Mouse (Mus musculus) liver, embryonic 12.5 days (tissue): Measurements from ENCODE around the gene Ccdc190. TPM values are rescaled to one million over a fixed set of nuclear protein-coding genes. Genes with fewer than 3 reads are reported as not detected.

Experiments used
- ATAC-seq: fragments of 200-750 bp; cut with Nextera tagmentation; 2 replicates; pipeline ENCODE4 v1.8.0; 2017; ENCODE audit warnings: moderate number of reproducible peaks, mild to moderate bottlenecking, moderate library complexity
- H3K27ac ChIP-seq: fragments of 300-500 bp; sonication (generic); 2 replicates; pipeline ENCODE4 v1.5.1; 2016; ENCODE audit warnings: mild to moderate bottlenecking
- H3K27me3 ChIP-seq: fragments of 300-500 bp; sonication (generic); replicated peaks from 2 replicates; pipeline ENCODE4 v1.6.1; 2016; ENCODE audit warnings: mild to moderate bottlenecking, moderate library complexity
- H3K36me3 ChIP-seq: fragments of 300-500 bp; sonication (generic); 2 replicates; pipeline ENCODE4 v1.6.1; 2016; ENCODE audit warnings: mild to moderate bottlenecking, moderate library complexity
- H3K4me1 ChIP-seq: fragments of 300-500 bp; sonication (generic); 2 replicates; pipeline ENCODE4 v1.6.1; 2016
- H3K4me2 ChIP-seq: fragments of 300-500 bp; sonication (generic); 2 replicates; pipeline ENCODE4 v1.6.1; 2016; ENCODE audit warnings: mild to moderate bottlenecking, moderate library complexity
- H3K4me3 ChIP-seq: fragments of 300-500 bp; sonication (generic); 2 replicates; pipeline ENCODE4 v1.5.1; 2016; ENCODE audit warnings: mild to moderate bottlenecking, moderate library complexity
- H3K9ac ChIP-seq: fragments of 300-500 bp; sonication (generic); 2 replicates; pipeline ENCODE4 v1.6.1; 2016; ENCODE audit warnings: mild to moderate bottlenecking, moderate library complexity
- H3K9me3 ChIP-seq: fragments of 300-500 bp; sonication (generic); replicated peaks from 2 replicates; pipeline ENCODE4 v1.6.1; 2016; ENCODE audit warnings: mild to moderate bottlenecking, moderate library complexity
- WGBS: fragments of 180-500 bp; shearing (Covaris S2); methylation state at CpG from one replicate; pipeline ENCODE4 v1.1.7; 2016; ENCODE audit not compliant: insufficient replicate concordance; 5-methylcytosine and 5-hydroxymethylcytosine counted together
- polyA plus RNA-seq: library from polyadenylated mRNA; unstranded; fragments of >200 nt; fragmentation: Nextera tagmentation; extraction: Ambion mirVana; gene quantifications from 2 replicates; pipeline ENCODE4 v1.2.1, GENCODE M21; 2016

Gene Ccdc190
- polyA plus RNA-seq, 1 experiment from 2014 or later = not detected

DNA sequence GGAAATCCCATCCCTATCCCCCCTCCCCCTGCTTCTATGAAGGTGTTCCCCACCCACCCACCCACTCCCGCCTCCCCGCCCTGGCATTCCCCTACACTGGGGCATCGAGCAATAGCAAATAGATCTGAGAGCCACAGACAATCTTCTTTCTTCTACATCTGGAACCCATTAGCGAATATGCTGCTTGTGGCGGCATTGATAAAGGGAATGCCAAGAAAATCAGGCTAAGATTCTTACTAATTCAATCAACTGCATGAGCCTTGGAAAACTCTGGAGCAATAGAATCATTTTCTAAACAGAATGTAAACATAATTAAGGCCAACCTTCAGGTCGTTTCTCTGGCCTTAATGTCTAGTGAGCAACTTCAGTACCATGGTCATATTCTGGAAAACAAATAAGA, 16.9 kb upstream of the Ccdc190 start:
- H3K4me3 ChIP-seq = no peak overlapping the region
- H3K27me3 ChIP-seq = no peaks in the 10 kb centered on the region
- WGBS = 66% methylated on average over 6 of the region's 6 CpGs
- H3K9ac ChIP-seq = no peak overlapping the region
- no peak overlapping the region for H3K27ac ChIP-seq
- no peaks in the 10 kb centered on the region for H3K9me3 ChIP-seq
- ATAC-seq = no peak
- no peaks in the 10 kb centered on the region for H3K36me3 ChIP-seq
- H3K4me1 ChIP-seq = no peaks in the 10 kb centered on the region
- no peak overlapping the region for H3K4me2 ChIP-seq

DNA sequence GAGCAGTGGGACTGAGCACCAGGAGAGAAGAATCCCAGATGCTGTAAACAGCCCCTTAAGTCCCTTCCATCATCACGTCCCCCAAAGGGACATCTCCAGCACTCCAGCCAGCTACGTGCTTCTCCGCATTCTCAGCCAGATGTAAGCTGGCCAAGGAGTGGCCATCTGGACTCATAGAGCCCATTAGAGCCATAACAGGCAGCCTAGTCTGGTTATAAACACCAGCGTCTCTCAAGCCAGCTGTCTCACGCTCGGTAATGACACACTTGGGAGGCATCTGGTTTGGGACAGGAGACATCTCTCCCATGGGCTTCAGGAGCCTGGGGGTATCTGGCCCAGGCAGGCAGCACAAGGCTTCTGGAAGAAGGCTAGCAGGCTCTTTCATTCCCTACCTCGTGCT, 11.8 kb upstream of the Ccdc190 start:
- 0 out of 2 replicates have a peak, but pooled peaks have one; percentile 16 for ATAC-seq
- Histone ChIP-seq H3K36me3 (no peaks in the 10 kb centered on the region), H3K9me3 (no peaks in the 10 kb centered on the region), H3K4me3 (no peak overlapping the region), H3K9ac (no peak overlapping the region), H3K27ac (no peak overlapping the region), H3K4me2 (no peak overlapping the region), H3K4me1 (no peaks in the 10 kb centered on the region), H3K27me3 (peaks cover 10% of the 10 kb centered on the region)
- WGBS = 57% methylated on average over 7 of the region's 7 CpGs

DNA sequence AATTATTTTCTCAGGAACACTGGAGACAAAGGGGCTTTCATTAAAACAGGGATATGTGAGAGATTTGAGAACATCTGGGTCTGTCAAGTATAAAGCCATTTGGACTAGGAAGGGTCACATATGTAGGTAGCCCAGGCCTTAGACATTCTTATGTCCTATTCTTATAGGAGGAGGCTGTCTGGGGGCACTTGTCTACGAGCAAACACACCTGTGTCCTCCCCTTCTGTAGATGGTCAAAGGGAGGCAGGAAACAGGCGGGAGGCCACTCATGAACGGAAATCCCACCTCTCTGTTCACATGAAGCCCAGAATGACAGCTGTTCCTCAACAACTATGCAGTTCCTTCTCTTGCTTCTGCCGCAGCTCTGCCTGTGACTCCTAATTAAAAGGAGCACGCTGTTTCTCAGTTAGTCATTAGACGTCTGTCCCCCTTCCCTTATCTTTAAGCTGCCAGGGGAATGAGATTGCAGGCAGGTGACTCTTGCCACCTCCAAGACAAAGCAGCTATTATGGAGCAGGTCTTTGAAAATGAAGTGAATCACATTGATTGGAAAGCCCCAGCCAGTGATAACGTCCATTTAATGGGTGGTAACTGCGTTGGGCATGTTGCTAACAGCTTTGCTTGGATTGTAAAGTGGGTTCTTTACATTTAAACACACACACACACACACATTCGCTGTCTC, 11.2 kb upstream of the Ccdc190 start:
- Histone ChIP-seq H3K4me3 (no peak overlapping the region), H3K36me3 (no peaks in the 10 kb centered on the region), H3K9me3 (no peaks in the 10 kb centered on the region), H3K4me2 (no peak overlapping the region), H3K9ac (no peak overlapping the region), H3K27me3 (peaks cover 10% of the 10 kb centered on the region), H3K27ac (no peak overlapping the region), H3K4me1 (no peaks in the 10 kb centered on the region)
- ATAC-seq = no peak
- 44% methylated on average over 9 of the region's 9 CpGs for WGBS

DNA sequence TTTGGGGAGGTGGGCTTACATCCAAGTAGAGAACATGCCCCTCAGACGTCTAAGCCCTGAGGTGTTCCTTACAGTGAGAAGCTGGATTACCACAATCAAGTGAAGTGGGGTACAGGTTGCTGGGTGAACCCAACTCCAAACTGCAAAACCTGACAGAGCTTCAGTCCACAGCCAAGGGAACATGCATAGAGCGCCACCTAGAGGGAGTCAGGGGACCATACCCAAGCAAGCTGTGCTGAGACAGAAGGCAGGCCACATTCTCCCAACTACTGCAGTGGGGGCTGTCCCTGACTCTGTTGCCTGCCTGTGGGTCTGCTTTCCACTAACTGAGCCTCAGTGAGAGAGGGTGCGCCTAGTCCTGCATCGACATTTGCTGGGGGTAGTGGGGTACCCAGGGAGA, 10.4 kb upstream of the Ccdc190 start:
- Histone ChIP-seq H3K27ac (no peak overlapping the region), H3K9ac (no peak overlapping the region), H3K36me3 (no peaks in the 10 kb centered on the region), H3K4me1 (no peaks in the 10 kb centered on the region), H3K27me3 (peaks cover 10% of the 10 kb centered on the region), H3K4me2 (no peak overlapping the region), H3K9me3 (no peaks in the 10 kb centered on the region), H3K4me3 (no peak overlapping the region)
- 23% methylated on average over 4 of the region's 4 CpGs for WGBS
- ATAC-seq = 0 out of 2 replicates have a peak, but pooled peaks have one; percentile 12

DNA sequence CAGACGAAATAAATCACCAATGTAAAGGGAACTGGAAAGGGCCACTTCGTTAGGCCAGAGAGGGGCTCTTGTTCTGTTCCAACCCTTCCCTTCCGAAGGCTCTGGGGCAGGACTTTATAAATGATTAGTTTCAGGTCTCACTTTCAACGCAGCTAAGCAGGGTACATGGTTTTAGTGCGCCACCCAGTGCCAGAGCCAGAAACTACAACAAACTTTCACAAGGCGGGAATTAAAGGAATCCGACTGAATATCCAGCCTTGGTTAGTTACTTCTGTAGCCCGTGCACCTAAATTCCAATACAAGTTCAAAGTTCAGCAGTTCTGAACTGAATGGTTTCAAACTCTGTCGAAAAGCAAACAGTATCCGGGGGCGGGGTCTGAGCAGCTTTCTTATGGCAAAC, 9.2 kb upstream of the Ccdc190 start:
- Histone ChIP-seq H3K27ac (no peak overlapping the region), H3K9me3 (no peaks in the 10 kb centered on the region), H3K4me1 (no peaks in the 10 kb centered on the region), H3K4me3 (no peak overlapping the region), H3K36me3 (no peaks in the 10 kb centered on the region), H3K9ac (no peak overlapping the region), H3K27me3 (peaks cover 10% of the 10 kb centered on the region), H3K4me2 (peak overlapping the region; percentile 31; the same call in 1 of the 2 replicates)
- WGBS = 6% methylated on average over 11 of the region's 11 CpGs
- ATAC-seq = peak; percentile 44; the same call in 1 of the 2 replicates

DNA sequence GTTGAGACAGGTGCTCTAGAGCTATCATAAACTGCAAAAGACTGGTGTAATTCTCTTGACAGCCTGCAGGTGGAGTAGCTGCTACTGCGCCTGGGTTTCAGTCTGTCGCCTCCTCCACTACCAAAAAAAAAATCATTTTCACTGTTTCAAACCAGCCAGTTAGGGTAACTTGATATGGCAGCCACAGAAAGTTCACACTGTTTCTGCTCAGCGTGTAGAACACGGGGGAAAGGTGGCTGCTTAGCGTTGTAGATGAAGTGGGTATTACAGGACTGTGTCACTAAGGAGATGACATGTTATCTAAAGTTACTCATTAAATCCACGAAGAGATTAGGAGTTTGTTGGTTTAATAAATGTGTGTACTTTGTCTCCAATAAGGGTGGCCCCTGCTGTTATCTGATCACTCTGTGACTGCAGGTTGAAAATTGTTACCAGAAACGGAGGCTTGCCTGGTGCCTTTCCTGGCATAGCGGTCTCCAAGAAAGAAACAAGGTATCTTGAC, 6.7 kb upstream of the Ccdc190 start:
- no peak for ATAC-seq
- Histone ChIP-seq H3K36me3 (no peaks in the 10 kb centered on the region), H3K27ac (no peak overlapping the region), H3K27me3 (peaks cover 10% of the 10 kb centered on the region), H3K4me3 (no peak overlapping the region), H3K4me2 (peak overlapping the region; percentile 22), H3K4me1 (no peaks in the 10 kb centered on the region), H3K9ac (no peak overlapping the region), H3K9me3 (no peaks in the 10 kb centered on the region)
- WGBS = 33% methylated on average over 8 of the region's 8 CpGs

DNA sequence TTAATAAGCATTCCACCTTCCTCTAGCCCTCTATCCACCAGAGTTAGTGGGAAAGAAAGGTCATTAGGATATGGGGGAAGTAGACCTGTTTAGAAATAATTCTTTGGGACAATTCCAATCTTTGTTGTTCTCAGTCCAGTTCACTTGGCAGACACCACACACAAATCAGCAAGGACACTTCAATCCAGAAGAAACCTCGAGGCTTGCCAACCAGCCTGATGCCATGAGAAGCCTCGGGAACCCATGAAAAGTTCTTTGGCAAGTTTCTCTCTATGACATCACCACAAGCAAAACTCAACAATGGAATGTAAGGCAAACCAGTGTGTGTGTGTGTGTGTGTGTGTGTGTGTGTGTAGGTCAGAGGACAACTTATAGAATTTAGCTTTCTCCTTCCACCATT, 3.9 kb upstream of the Ccdc190 start:
- WGBS = 65% methylated on average over 2 of the region's 2 CpGs
- H3K9ac ChIP-seq = no peak overlapping the region

DNA sequence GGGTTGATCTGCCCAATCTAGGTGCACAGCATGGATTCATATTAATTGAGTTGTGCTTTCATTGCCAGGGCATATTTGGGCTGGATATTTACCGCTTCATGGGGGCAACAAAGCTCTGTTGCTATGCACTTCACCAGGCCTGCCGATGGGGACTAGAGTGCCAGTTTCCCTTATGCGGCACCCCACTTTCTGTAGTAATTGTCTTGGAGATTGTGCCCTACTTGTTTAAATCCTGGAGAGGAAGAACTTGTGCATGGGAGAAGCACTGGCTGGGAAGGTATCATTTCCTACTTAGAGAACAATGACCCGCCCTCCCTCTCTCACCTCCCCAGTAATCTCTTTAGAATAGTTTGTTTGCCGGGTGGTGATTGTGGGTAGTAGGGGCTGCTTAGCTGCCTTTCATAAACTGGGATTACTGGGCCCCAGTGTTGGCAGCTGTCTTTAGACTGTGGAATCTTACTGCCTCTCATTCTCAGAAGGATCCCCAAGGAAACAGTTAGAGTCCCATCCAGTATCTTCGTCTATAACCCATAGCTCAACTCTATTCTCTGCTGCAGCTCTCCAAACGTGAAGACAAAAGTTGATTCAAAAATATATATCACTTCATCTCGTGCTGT, 587 bp upstream of the Ccdc190 start:
- Histone ChIP-seq H3K4me2 (no peak overlapping the region), H3K9ac (no peak overlapping the region), H3K27ac (no peak overlapping the region), H3K9me3 (no peaks in the 10 kb centered on the region), H3K4me1 (no peaks in the 10 kb centered on the region), H3K27me3 (no peaks in the 10 kb centered on the region), H3K4me3 (no peak overlapping the region), H3K36me3 (no peaks in the 10 kb centered on the region)
- no peak for ATAC-seq
- 54% methylated on average over 8 of the region's 8 CpGs for WGBS

More for the DNA sequence above, 3.9 kb upstream of the Ccdc190 start:
- no peak overlapping the region for H3K4me2 ChIP-seq
- no peaks in the 10 kb centered on the region for H3K9me3 ChIP-seq
- H3K27me3 ChIP-seq = peaks cover 7% of the 10 kb centered on the region
- H3K36me3 ChIP-seq = no peaks in the 10 kb centered on the region
- H3K4me3 ChIP-seq = no peak overlapping the region
- no peaks in the 10 kb centered on the region for H3K4me1 ChIP-seq
- H3K27ac ChIP-seq = no peak overlapping the region
- no peak for ATAC-seq

DNA sequence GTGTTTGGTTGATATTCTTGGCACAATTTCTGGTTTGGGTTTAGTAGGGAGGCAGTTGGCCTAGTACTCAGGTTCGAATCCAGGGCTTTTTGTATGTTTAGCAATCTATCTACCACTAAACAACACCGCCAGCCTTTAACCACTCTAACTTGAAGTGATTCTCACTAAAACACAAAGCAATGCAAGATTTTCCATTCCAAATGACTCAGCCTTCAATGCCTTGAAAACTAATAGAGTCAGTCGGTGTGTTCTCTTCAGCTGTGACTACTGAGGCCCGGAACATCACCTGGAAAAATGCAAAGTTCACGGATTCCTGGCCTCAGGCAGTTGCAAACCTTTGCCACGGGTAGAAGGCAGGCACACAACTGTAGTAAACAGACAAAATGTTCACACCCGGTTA, 3.2 kb downstream of the Ccdc190 start:
- no peaks in the 10 kb centered on the region for H3K9me3 ChIP-seq
- H3K9ac ChIP-seq = no peak overlapping the region
- no peaks in the 10 kb centered on the region for H3K36me3 ChIP-seq
- no peaks in the 10 kb centered on the region for H3K27me3 ChIP-seq
- no peak overlapping the region for H3K4me2 ChIP-seq
- 65% methylated on average over 7 of the region's 7 CpGs for WGBS
- H3K4me3 ChIP-seq = no peak overlapping the region
- H3K27ac ChIP-seq = no peak overlapping the region
- no peaks in the 10 kb centered on the region for H3K4me1 ChIP-seq
- ATAC-seq = no peak

DNA sequence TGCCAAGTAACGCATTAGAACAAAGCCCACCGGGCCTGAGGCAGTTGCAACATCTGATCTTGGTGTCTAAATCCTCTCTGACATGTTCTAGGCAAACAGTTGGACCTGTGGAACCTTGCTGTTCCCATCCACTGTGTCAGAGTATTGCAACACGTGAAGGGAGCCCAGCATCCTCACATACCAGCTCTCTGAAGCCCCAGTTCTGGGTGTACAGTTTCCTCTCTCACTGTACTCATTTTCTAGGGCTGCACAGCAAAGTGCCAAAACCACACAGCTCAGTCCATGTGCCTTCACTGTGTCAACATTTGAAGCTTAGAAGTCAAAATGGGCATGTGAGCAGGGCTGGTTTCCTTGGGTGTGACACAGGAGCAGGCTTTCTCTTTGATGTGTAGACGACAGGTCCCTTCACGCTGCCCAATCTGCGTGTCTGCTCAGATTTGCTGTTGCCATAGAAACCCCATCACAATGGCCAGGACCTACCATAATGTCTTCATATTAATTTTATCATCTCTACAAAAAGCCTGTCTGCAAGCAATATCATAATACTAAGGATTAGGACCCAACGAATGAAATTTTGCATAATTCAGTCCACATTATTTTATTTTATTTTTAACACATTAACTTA, 3.8 kb downstream of the Ccdc190 start:
- Histone ChIP-seq H3K4me1 (no peaks in the 10 kb centered on the region), H3K4me3 (no peak overlapping the region), H3K4me2 (no peak overlapping the region), H3K36me3 (no peaks in the 10 kb centered on the region), H3K9ac (no peak overlapping the region), H3K9me3 (no peaks in the 10 kb centered on the region), H3K27ac (no peak overlapping the region), H3K27me3 (no peaks in the 10 kb centered on the region)
- WGBS = 63% methylated on average over 7 of the region's 7 CpGs
- no peak for ATAC-seq

DNA sequence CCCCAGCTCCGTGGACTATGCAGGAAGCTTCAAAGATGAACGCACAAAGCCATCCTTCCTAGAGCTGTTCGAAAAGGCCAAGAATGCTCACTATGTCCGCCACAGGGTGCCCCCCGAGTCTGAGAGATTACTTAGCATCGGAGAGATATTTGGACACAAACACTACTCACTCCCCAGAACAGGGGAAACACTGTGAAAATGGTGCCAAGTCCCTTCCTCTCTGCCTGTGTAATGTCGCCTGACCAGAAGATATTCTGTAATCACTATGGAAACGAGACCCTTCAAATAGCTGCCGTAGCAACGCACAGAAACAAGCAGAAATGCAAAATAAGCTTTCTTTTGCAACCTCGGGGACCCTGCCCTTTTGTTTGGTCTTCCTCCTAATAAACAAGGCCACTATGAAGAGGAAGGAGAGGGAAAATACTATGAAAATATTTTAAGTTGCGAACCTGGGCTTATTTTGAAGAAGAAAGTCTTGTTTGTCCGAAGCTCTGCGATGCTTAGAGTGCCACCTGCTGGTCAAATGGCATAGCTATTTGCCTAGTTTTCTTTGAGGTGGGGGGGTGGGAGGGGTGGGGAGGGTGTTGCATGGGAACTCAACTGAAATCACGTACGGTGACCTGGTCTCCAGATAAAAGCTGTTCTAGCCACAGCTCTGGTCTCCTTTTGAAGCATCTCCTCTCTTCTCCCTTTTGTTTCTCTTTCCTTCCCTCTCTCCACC, 5.7 kb downstream of the Ccdc190 start:
- no peaks in the 10 kb centered on the region for H3K4me1 ChIP-seq
- no peak overlapping the region for H3K4me3 ChIP-seq
- WGBS = 45% methylated on average over 16 of the region's 16 CpGs
- H3K27me3 ChIP-seq = no peaks in the 10 kb centered on the region
- H3K9me3 ChIP-seq = no peaks in the 10 kb centered on the region
- no peak for ATAC-seq
- no peak overlapping the region for H3K9ac ChIP-seq
- no peaks in the 10 kb centered on the region for H3K36me3 ChIP-seq
- no peak overlapping the region for H3K27ac ChIP-seq
- no peak overlapping the region for H3K4me2 ChIP-seq

DNA sequence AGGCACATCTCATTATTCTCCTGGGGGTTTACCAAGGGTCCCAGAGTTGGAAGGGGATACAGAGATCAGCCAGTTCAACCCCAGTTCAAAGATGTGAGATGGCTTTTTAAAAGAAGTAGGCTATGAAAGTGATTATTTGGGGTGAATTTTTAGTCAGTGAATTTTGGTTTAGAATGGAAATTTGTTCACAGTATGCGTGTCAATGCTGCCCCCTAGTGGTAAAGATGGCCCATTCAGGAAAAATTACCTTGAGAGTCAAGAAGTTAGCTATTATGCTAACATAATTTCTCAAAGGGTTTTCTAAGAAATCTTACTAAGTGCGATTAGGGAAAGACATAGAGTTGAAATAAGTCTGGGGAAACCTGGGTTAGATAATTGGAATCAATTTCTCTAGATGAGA, 10.9 kb downstream of the Ccdc190 start:
- Histone ChIP-seq H3K4me1 (no peaks in the 10 kb centered on the region), H3K4me2 (no peak overlapping the region), H3K27ac (no peak overlapping the region), H3K4me3 (no peak overlapping the region), H3K36me3 (no peaks in the 10 kb centered on the region), H3K9me3 (no peaks in the 10 kb centered on the region), H3K9ac (no peak overlapping the region), H3K27me3 (no peaks in the 10 kb centered on the region)
- 5% methylated on average over 2 of the region's 2 CpGs for WGBS
- ATAC-seq = no peak
